Mouse (Mus musculus): ENCODE measurements at regions not wholly inside any gene's neighbourhood (a gene's known extent, or its start where the extent isn't known, plus 50 kb on each side); places are given as distances from the start of the nearest gene placed in this dataset.

GRCm38 (mm10) chr5:18152241-18152640, 189.9 kb downstream of the Gnat3 start:
- no peaks in the 10 kb centered on the region for H3K27me3 ChIP-seq (replicated peaks; ENCODE audit: control insufficient read depth, insufficient read depth, low read length)
- H3K4me2 ChIP-seq (ENCODE audit: low read length) = no peak overlapping the region
- H3K27ac ChIP-seq (ENCODE audit: low read length) = no peak overlapping the region
- WGBS = 69% methylated on average over 1 of the region's 1 CpGs
- no peak overlapping the region for H3K4me3 ChIP-seq (replicated peaks; ENCODE audit: low read length)
- ATAC-seq = no peak
- H3K9me3 ChIP-seq (ENCODE audit: control insufficient read depth, low read length) = no peaks in the 10 kb centered on the region
- H3K9ac ChIP-seq (replicated peaks; ENCODE audit: low read depth, low read length) = no peak overlapping the region
- no peaks in the 10 kb centered on the region for H3K4me1 ChIP-seq (replicated peaks; ENCODE audit: control insufficient read depth, insufficient read depth, low read length)
- no peaks in the 10 kb centered on the region for H3K36me3 ChIP-seq (ENCODE audit: control insufficient read depth, insufficient read depth)

GRCm38 (mm10) chr5:18153703-18154102, 191.4 kb downstream of the Gnat3 start:
- Histone ChIP-seq H3K9me3 (ENCODE audit: control insufficient read depth, low read length) (no peaks in the 10 kb centered on the region), H3K27ac (ENCODE audit: low read length) (no peak overlapping the region), H3K36me3 (ENCODE audit: control insufficient read depth, insufficient read depth) (no peaks in the 10 kb centered on the region), H3K27me3 (replicated peaks; ENCODE audit: control insufficient read depth, insufficient read depth, low read length) (no peaks in the 10 kb centered on the region), H3K9ac (replicated peaks; ENCODE audit: low read depth, low read length) (no peak overlapping the region), H3K4me2 (ENCODE audit: low read length) (no peak overlapping the region), H3K4me3 (replicated peaks; ENCODE audit: low read length) (no peak overlapping the region), H3K4me1 (replicated peaks; ENCODE audit: control insufficient read depth, insufficient read depth, low read length) (no peaks in the 10 kb centered on the region)
- WGBS = 97% methylated on average over 1 of the region's 1 CpGs
- ATAC-seq = no peak

GRCm38 (mm10) chr5:18163515-18163914, 196.6 kb downstream of the Gnai1 start:
- no peaks in the 10 kb centered on the region for H3K4me1 ChIP-seq (replicated peaks; ENCODE audit: control insufficient read depth, insufficient read depth, low read length)
- H3K36me3 ChIP-seq (ENCODE audit: control insufficient read depth, insufficient read depth) = no peaks in the 10 kb centered on the region
- H3K9ac ChIP-seq (replicated peaks; ENCODE audit: low read depth, low read length) = no peak overlapping the region
- H3K27ac ChIP-seq (ENCODE audit: low read length) = no peak overlapping the region
- no peaks in the 10 kb centered on the region for H3K27me3 ChIP-seq (replicated peaks; ENCODE audit: control insufficient read depth, insufficient read depth, low read length)
- no peak overlapping the region for H3K4me3 ChIP-seq (replicated peaks; ENCODE audit: low read length)
- H3K4me2 ChIP-seq (ENCODE audit: low read length) = no peak overlapping the region
- ATAC-seq = no peak
- H3K9me3 ChIP-seq (ENCODE audit: control insufficient read depth, low read length) = no peaks in the 10 kb centered on the region

DNA sequence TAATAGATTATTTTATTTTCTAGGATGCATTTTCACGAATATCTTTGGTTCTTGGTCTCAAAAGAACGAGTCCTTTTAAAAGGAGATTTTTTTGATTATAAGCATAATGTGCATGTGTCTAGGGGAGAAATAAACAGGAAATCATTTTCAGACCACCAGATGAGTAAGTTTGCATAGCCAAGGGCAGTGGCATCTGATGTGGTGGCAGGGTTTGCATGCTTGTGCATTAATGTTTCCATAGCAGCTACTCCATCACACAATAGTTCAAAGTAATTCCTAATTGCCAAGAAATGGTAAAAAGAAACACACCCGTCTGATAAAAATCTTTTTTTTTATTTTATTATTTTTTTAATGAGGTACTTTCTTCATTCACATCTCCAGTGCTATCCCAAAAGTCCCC, 182.3 kb downstream of the Gnai1 start:
- Histone ChIP-seq H3K9me3 (ENCODE audit: control insufficient read depth, low read length) (no peaks in the 10 kb centered on the region), H3K27ac (ENCODE audit: low read length) (no peak overlapping the region), H3K4me2 (ENCODE audit: low read length) (no peak overlapping the region), H3K4me1 (replicated peaks; ENCODE audit: control insufficient read depth, insufficient read depth, low read length) (no peaks in the 10 kb centered on the region), H3K36me3 (ENCODE audit: control insufficient read depth, insufficient read depth) (no peaks in the 10 kb centered on the region), H3K9ac (replicated peaks; ENCODE audit: low read depth, low read length) (no peak overlapping the region), H3K4me3 (replicated peaks; ENCODE audit: low read length) (no peak overlapping the region), H3K27me3 (replicated peaks; ENCODE audit: control insufficient read depth, insufficient read depth, low read length) (no peaks in the 10 kb centered on the region)
- no peak for ATAC-seq
- WGBS = 71% methylated on average over 3 of the region's 3 CpGs

DNA sequence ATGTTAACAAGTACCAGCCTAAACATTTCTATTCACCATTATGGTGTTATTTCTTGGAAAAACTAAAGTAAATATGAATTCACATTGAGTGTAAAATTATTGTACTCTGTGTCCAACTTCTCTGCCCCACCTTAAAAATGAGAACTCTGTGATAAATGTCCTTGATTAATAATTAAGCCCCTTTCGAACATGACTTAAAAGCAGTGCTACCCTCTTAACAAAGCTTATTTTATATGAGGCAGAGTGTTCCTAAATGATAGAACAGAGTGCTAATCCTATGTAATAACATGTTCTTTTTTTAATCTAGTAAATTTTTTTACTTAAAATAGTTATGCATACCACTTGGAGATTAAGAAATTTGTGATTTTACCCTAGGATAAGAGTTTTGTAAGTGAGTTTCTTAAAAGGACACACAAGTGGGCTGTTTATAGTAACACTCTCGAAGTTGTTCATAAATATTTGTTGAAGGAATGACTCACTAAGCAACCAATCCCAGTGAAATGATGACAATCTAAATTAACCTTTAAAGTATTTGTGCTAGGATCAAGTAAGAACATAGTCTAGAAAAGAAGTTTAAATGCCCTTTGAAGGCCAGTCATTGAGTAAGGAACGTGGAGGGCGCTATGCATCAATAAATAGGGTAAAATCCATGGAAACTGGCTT, 148.6 kb downstream of the Gnai1 start:
- Histone ChIP-seq H3K9ac (replicated peaks; ENCODE audit: low read depth, low read length) (no peak overlapping the region), H3K27ac (ENCODE audit: low read length) (no peak overlapping the region), H3K4me1 (replicated peaks; ENCODE audit: control insufficient read depth, insufficient read depth, low read length) (no peaks in the 10 kb centered on the region), H3K9me3 (ENCODE audit: control insufficient read depth, low read length) (no peaks in the 10 kb centered on the region), H3K27me3 (replicated peaks; ENCODE audit: control insufficient read depth, insufficient read depth, low read length) (no peaks in the 10 kb centered on the region), H3K36me3 (ENCODE audit: control insufficient read depth, insufficient read depth) (no peaks in the 10 kb centered on the region), H3K4me3 (replicated peaks; ENCODE audit: low read length) (no peak overlapping the region), H3K4me2 (ENCODE audit: low read length) (no peak overlapping the region)
- ATAC-seq = no peak
- 82% methylated on average over 4 of the region's 4 CpGs for WGBS

Measured in forebrain, embryonic 16.5 days (tissue).